Mouse (Mus musculus): ENCODE measurements at regions not wholly inside any gene's neighbourhood (a gene's known extent, or its start where the extent isn't known, plus 50 kb on each side); places are given as distances from the start of the nearest gene placed in this dataset.

DNA sequence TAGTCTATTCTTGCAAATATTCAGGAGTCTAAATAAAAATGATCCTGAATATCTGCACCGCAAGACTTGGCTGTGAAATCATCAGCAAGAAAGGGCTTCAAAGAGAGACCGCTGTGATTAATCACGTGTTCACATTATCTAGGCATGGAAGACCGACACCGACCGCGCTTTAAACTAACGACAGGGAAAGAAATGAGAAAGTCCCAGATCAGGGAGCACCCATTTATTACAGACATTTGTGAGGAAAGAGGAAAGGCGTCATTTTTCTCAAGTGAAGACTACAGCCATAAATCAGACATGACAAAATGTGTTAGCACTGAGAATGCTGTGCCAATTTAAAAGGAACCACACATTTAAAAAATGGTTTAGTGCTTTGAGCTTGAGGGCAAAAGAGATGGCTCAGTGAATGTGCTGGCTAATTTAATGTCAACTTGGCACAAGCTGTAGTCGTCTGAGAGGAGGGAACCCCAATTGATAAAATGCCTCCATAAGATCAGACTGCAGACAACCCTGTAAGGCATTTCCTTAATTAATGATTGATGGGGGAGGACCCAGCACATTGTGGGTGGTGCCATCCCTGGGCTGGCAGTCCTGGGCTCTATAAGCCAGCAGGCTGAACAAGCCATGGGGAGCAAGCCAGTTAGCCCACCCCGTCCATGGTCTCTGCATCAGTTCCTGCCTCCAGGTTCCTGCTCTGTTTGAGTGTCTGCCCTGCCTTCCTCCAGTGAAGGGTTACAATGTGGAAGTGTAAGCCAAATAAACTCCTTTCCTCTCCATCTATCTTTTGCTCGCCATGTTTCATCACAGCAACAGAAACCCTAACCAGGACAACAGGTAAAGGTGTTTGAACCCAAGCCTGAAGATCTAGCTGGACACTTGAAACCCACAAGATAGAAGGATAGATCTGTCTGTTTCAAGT is 81.5 kb upstream of the Gm47985 start:
- TF ChIP-seq CTCF (IDR thresholded peaks at IDR 0.05; ENCODE audit: insufficient read depth, low read depth, low read length) (no peak), POLR2A (IDR thresholded peaks at IDR 0.05; ENCODE audit: insufficient read depth, low read depth, low read length) (no peak)
